Mouse (Mus musculus) testis, adult 2 months (tissue): ENCODE measurements around the gene Ist1.

Experiments used
- CTCF ChIP-seq: fragments of 200-500 bp; IDR thresholded peaks from 2 replicates; pipeline ENCODE4 v1.5.1; 2012; ENCODE audit warnings: low read depth, mild to moderate bottlenecking, inconsistent platforms, low read length, moderate library complexity; ENCODE audit not compliant: control insufficient read depth, insufficient read depth, insufficient replicate concordance
- POLR2A ChIP-seq: fragments of 200-500 bp; IDR thresholded peaks from 2 replicates; pipeline ENCODE4 v1.6.1; 2012; ENCODE audit warnings: low read depth, mild to moderate bottlenecking, inconsistent platforms, low read length, moderate library complexity; ENCODE audit not compliant: control insufficient read depth

DNA sequence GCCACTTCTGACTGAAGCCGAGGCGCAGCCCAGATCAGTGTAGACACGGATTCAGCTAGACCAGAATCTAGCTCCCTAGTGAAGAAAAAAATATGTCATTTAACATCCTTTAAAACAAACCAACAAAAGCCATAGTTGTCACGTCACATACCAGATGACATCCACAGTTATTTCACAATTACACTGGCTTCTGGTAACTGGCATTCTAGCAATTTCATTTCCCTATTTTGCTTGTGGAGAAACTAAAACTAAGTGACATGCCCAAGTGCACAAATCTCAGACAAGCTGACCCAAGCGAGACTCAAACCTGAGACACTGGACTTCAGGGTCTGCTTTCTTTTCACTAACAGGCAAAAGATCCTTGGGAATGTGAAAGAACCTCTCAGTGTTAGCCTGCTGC lies 10.9 kb downstream of the Ist1 start:
- no peak for TF ChIP-seq CTCF
- TF ChIP-seq POLR2A, result no peak
